Mouse (Mus musculus) cerebellum, postnatal 4 days (tissue): ENCODE data around the gene Pltp.
"Not testable (repeated sequence)": the region's sequence is repeated elsewhere in the genome, so short reads cannot be mapped to it uniquely, and the experiment has no call there.

Experiments
- DNase-seq, 2 experiments: peaks; one replicate each; pipeline ENCODE4 v3.0.0; 2022; ENCODE audit warnings: low spot score in 2 of 2, mixed read lengths in 1 of 2

Pltp gene

GRCm38 (mm10) chr2:164804533-164805331 is 52.8 kb downstream of the Pltp start, which contains the start of the genes Acot8 and Zswim3:
Gene Acot8, minus strand, starts transcription at chr2:164804882.
Gene Zswim3, plus strand, starts transcription at chr2:164805098.
- peak; percentile 98 to 99 for DNase-seq

- no peak for DNase-seq
Observed at GRCm38 (mm10) chr2:164803921-164804313, 53.6 kb downstream of the Pltp start.

DNA sequence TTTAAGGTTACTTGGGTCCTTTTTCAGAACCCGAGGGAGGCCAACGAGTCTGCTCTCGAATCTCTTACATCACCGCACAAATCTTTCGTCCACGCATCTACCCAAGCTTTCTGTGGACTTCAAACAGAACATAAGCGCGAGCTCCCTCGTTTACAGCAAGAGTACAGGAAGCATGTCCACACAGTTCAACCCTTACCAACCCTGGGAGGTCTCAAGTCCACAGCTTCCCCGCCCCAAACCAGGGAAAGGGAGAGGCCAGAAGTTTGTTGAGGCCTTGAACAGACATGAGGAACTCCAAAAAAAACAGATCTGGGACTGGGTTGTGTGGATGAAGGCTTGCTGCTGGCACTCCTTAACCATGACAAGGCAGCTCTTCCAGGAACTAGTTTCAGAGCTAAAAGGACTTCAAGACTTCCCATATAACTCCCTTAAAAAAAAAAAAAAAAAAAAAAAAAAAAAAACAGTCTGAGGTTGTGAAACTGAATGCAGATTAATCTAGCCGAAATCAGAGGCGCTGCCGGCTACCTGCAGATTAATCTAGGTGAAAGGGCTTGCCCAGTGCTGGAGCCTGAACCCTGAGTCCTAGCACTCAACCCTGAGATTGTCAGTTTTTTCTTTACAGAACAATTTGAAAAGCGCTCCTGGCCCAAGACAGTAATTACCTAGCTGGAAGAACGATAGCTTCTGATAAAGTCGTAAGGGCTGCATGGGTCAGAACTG is 54.1 kb downstream of the Pltp start:
- no peak for DNase-seq

GRCm38 (mm10) chr2:164800252-164801004 is 57.1 kb downstream of the Pltp start:
- DNase-seq: no peak

DNA sequence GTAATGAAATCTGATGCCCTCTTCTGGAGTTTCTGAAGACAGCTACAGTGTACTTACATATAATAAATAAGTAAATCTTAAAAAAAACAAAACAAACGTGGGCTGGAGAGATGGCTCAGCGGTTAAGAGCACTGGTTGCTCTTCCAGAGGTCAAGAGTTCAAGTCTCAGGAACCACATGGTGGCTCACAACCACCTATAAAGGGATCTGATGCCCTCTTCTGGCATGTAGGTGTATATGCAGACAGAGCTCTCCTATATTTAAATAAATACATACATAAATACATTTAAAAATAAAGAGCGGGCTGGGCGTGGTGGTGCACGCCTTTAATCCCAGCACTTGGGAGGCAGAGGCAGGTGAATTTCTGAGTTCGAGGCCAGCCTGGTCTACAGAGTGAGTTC is 59.0 kb downstream of the Pltp start:
- not testable (repeated sequence) for DNase-seq

DNA sequence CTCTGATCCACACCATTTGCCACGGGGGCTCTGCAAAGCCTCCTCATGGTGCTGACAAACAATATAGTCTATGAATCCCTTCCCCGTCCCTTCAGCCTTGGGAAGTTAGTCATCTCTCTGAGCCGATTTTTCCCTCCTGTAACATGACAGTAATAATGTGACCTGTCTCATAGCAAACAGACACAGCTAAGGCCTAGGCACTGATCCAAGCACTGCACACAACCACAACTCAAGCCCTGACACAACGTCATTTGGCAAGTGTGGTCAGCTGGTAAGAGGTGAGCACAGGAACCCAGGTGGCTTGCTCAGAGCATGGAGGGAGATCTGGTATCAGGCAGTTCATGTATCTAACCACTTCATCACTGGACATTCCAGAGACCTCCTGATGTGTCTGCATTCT is 61.6 kb downstream of the Pltp start:
- DNase-seq: no peak

GRCm38 (mm10) chr2:164794293-164794692 is 63.2 kb downstream of the Pltp start:
- peak; percentile 54 to 84 for DNase-seq

DNA sequence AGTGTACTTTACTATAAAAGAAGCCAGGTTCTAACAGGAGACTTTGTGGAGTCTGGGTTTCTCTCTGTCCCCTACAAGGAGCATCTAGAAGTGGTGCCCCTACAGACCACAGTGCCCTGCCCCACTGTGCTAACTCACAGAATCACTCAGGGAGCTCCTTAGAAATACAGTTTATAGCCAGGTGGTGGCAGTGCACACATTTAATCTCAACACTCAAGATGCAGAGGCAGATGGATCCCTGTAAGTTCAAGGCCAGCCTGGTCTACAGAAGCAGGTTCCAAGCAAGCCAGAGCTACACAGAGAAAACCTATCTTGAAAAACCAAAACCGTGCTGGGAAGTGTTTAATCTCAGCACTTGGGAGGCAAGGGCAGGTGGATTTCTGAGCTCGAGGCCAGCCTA is 63.7 kb downstream of the Pltp start:
- DNase-seq: no peak

DNA sequence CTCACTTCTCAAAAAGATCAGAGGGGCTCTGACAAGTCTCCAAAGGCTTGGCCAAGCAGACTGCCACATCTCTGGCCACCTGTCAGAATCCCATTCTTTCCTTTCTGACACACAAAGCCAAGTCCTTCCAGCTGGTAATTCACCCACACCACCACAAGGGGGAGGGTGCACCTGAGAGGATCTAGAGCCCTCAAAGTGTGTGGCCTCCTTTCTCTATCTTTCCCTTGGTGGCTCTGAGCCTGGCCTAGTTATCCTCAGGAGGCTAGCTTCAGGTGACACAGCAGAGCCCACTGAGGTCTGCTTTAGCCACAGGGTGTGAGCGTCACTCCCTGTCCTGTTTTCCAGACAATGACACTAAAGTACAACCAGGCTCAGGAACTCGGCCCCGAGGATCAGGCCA is 64.3 kb downstream of the Pltp start:
- peak in 1 of 2 experiments; percentile 56 for DNase-seq

GRCm38 (mm10) chr2:164792400-164793190 is 64.9 kb downstream of the Pltp start:
- no peak for DNase-seq

- no peak for DNase-seq
Observed at GRCm38 (mm10) chr2:164791841-164792261, 65.7 kb downstream of the Pltp start.

- no peak for DNase-seq
Observed at GRCm38 (mm10) chr2:164790451-164790850, 67.1 kb downstream of the Pltp start.
